Mouse (Mus musculus) layer of hippocampus, adult 9-10 months (tissue): ENCODE measurements around the gene Dennd1a.

Source experiments
- DNase-seq: peaks from one replicate; pipeline ENCODE4 v3.0.0; 2022; ENCODE audit warnings: low spot score

Dennd1a gene

GRCm38 (mm10) chr2:38286733-38287551 is at the start of gene Dennd1a:
Gene Dennd1a (minus strand): TSS chr2:38287390.
- peak; percentile 42 for DNase-seq

GRCm38 (mm10) chr2:38336606-38337005 is 49.4 kb upstream of the Dennd1a start:
- no peak for DNase-seq

- DNase-seq = no peak
Observed at GRCm38 (mm10) chr2:38333586-38334119, 46.5 kb upstream of the Dennd1a start.

- no peak for DNase-seq
Observed at GRCm38 (mm10) chr2:38326671-38327070, 39.5 kb upstream of the Dennd1a start.

GRCm38 (mm10) chr2:38323380-38323779 is 36.2 kb upstream of the Dennd1a start:
- no peak for DNase-seq

- DNase-seq = no peak
Observed at GRCm38 (mm10) chr2:38320911-38321310, 33.7 kb upstream of the Dennd1a start.

GRCm38 (mm10) chr2:38319086-38319485 is 31.9 kb upstream of the Dennd1a start:
- DNase-seq = no peak

GRCm38 (mm10) chr2:38313399-38313798 is 26.2 kb upstream of the Dennd1a start:
- no peak for DNase-seq

GRCm38 (mm10) chr2:38312921-38313320 is 25.7 kb upstream of the Dennd1a start:
- no peak for DNase-seq

- no peak for DNase-seq
Observed at GRCm38 (mm10) chr2:38305152-38305551, 18.0 kb upstream of the Dennd1a start.

GRCm38 (mm10) chr2:38300941-38301340 is 13.8 kb upstream of the Dennd1a start:
- DNase-seq = no peak

- DNase-seq = no peak
Observed at GRCm38 (mm10) chr2:38295939-38296338, 8.7 kb upstream of the Dennd1a start.

GRCm38 (mm10) chr2:38291526-38291925 is 4.3 kb upstream of the Dennd1a start:
- DNase-seq = no peak

GRCm38 (mm10) chr2:38288226-38288625 is 1.0 kb upstream of the Dennd1a start:
- DNase-seq = no peak

GRCm38 (mm10) chr2:38286433-38286732 is 807 bp downstream of the Dennd1a start:
- no peak for DNase-seq

GRCm38 (mm10) chr2:38285781-38286432 is 1.3 kb downstream of the Dennd1a start:
- no peak for DNase-seq

- no peak for DNase-seq
Observed at GRCm38 (mm10) chr2:38283961-38284360, 3.2 kb downstream of the Dennd1a start.

- no peak for DNase-seq
Observed at GRCm38 (mm10) chr2:38280376-38280775, 6.8 kb downstream of the Dennd1a start.

- DNase-seq = no peak
Observed at GRCm38 (mm10) chr2:38274973-38275372, 12.2 kb downstream of the Dennd1a start.

- DNase-seq = no peak
Observed at GRCm38 (mm10) chr2:38263653-38264052, 23.5 kb downstream of the Dennd1a start.

- DNase-seq = no peak
Observed at GRCm38 (mm10) chr2:38259052-38259451, 28.1 kb downstream of the Dennd1a start.

- DNase-seq = no peak
Observed at GRCm38 (mm10) chr2:38237616-38238015, 49.6 kb downstream of the Dennd1a start.

GRCm38 (mm10) chr2:38235593-38235992 is 51.6 kb downstream of the Dennd1a start:
- DNase-seq = no peak
